ENCODE assay signal across 11 mouse cellular contexts in genomic region chr17:25416219-25416618, GRCm38 (mm10). TPM values are rescaled to one million over a fixed set of nuclear protein-coding genes. Genes with fewer than 3 reads are reported as not detected.
DNase-seq lines count a peak whose midpoint lies in the region; ATAC-seq lines count a peak whose summit lies in the region.
"Had no signal": no experiment of that assay in that cellular context is flagged by ENCODE, and none has a peak within 500 bp of the region (broad histone marks: within the 10 kb centered on the region; RNA-seq: fewer than 3 reads in every experiment).

No protein-coding gene starts in this region.

- H3K27ac ChIP-seq in lung, embryonic 16.5 days (ENCODE audit: low read length) = peak overlapping the region; percentile 71
- H3K27ac ChIP-seq in intestine, embryonic 16.5 days (ENCODE audit: low read length) = peak overlapping the region; percentile 58
- peak overlapping the region; percentile 51; the same call in 1 of the 2 replicates for H3K27ac ChIP-seq in neural tube, embryonic 15.5 days (replicated peaks)

- H3K4me1 ChIP-seq in lung, embryonic 16.5 days (replicated peaks; ENCODE audit: control insufficient read depth, insufficient read depth, low read length) = peaks cover 29% of the 10 kb centered on the region
- peaks cover 27% of the 10 kb centered on the region for H3K4me1 ChIP-seq in intestine, embryonic 16.5 days (ENCODE audit: control insufficient read depth, insufficient read depth, low read length)
- H3K4me1 ChIP-seq in neural tube, embryonic 15.5 days = peaks cover 70% of the 10 kb centered on the region

- H3K9ac ChIP-seq in lung, embryonic 16.5 days (ENCODE audit: low read length) = no peak overlapping the region
- H3K9ac ChIP-seq in intestine, embryonic 16.5 days (ENCODE audit: low read depth, low read length) = 0 out of 2 replicates have a peak overlapping the region, but pooled peaks have one; percentile 7
- H3K9ac ChIP-seq in neural tube, embryonic 15.5 days (replicated peaks) = no peak overlapping the region

- WGBS in lung, embryonic 16.5 days = 15% methylated on average over 3 of the region's 3 CpGs
- WGBS in intestine, embryonic 16.5 days = 13% methylated on average over 3 of the region's 3 CpGs
- 27% methylated on average over 3 of the region's 3 CpGs for WGBS in neural tube, embryonic 15.5 days

- peak; percentile 78 for ATAC-seq in lung, embryonic 16.5 days (ENCODE audit: low read depth)
- peak; percentile 10; the same call in 1 of the 2 replicates for ATAC-seq in intestine, embryonic 16.5 days
- no peak for ATAC-seq in neural tube, embryonic 15.5 days (ENCODE audit: low FRiP score)

- H3K27me3 ChIP-seq in lung, embryonic 16.5 days (ENCODE audit: control insufficient read depth, insufficient read depth, low read depth, low read length) = no peaks in the 10 kb centered on the region
- H3K27me3 ChIP-seq in intestine, embryonic 16.5 days (replicated peaks; ENCODE audit: control insufficient read depth, insufficient read depth, low read length) = no peaks in the 10 kb centered on the region
- H3K27me3 ChIP-seq in neural tube, embryonic 15.5 days (replicated peaks) = no peaks in the 10 kb centered on the region

- peak; percentile 63 for DNase-seq in adrenal gland, postnatal 10 days
- no peak for DNase-seq in adrenal gland, postnatal 4 days (ENCODE audit: low spot score in 2 of 2)
- no peak for DNase-seq in lung, postnatal 36 days
- DNase-seq in c-Kit-positive CD71-positive TER-119-positive erythroid progenitor cells, embryonic 14.5 days (ENCODE audit: low spot score) = no peak
- no peak for DNase-seq in left cerebral cortex, adult 18-20 months (ENCODE audit: low spot score in 2 of 2)

- H3K4me2 ChIP-seq in lung, embryonic 16.5 days (ENCODE audit: low read depth, low read length) = no peak overlapping the region
- no peak overlapping the region for H3K4me2 ChIP-seq in intestine, embryonic 16.5 days (ENCODE audit: low read depth, low read length)
- H3K4me2 ChIP-seq in neural tube, embryonic 15.5 days = no peak overlapping the region

- no peaks in the 10 kb centered on the region for H3K36me3 ChIP-seq in lung, embryonic 16.5 days (ENCODE audit: control insufficient read depth, insufficient read depth, low read length)
- no peaks in the 10 kb centered on the region for H3K36me3 ChIP-seq in intestine, embryonic 16.5 days (ENCODE audit: control insufficient read depth, insufficient read depth, low read length)
- H3K36me3 ChIP-seq in neural tube, embryonic 15.5 days = no peaks in the 10 kb centered on the region

- H3K4me3 ChIP-seq in lung, embryonic 16.5 days (ENCODE audit: low read length) = no peak overlapping the region
- no peak overlapping the region for H3K4me3 ChIP-seq in intestine, embryonic 16.5 days (ENCODE audit: low read length)
- no peak overlapping the region for H3K4me3 ChIP-seq in neural tube, embryonic 15.5 days (replicated peaks)

- H3K9me3 ChIP-seq in lung, embryonic 16.5 days (ENCODE audit: control insufficient read depth, low read length) = no peaks in the 10 kb centered on the region
- no peaks in the 10 kb centered on the region for H3K9me3 ChIP-seq in intestine, embryonic 16.5 days (ENCODE audit: control insufficient read depth, low read length)
- H3K9me3 ChIP-seq in neural tube, embryonic 15.5 days (replicated peaks) = no peaks in the 10 kb centered on the region

RNA-seq across cellular contexts. Expression of gene Cacna1h, which starts 17.4 kb away (rescaled TPM):
- 10 to 100 TPM; 23.5 to 46.0 TPM for total RNA-seq in adrenal gland, postnatal 10 days (2021)
- total RNA-seq in adrenal gland, postnatal 4 days (2021) = 10 to 100 TPM; 64.1 to 65.3 TPM
- polyA plus RNA-seq in lung, embryonic 16.5 days (2015; fragmentation: Nextera tagmentation; extraction: Ambion mirVana) = 1.5 and 2.0 TPM in 2 replicates
- polyA plus RNA-seq in intestine, embryonic 16.5 days (2015; fragmentation: Nextera tagmentation; extraction: Ambion mirVana) = 2.2 and 3.0 TPM in 2 replicates
- polyA plus RNA-seq in neural tube, embryonic 15.5 days (2015; fragmentation: Nextera tagmentation; extraction: Ambion mirVana) = 10.1 and 10.9 TPM in 2 replicates
- 10 to 100 TPM; 39.6 to 43.7 TPM for total RNA-seq in left cerebral cortex, adult 18-20 months (2021)

RNA-seq across cellular contexts. Expression of gene Tekt4, which starts 38.2 kb away (rescaled TPM):
- not detected for total RNA-seq in adrenal gland, postnatal 10 days (2021)
- total RNA-seq in adrenal gland, postnatal 4 days (2021) = not detected
- polyA plus RNA-seq in lung, embryonic 16.5 days (2015; fragmentation: Nextera tagmentation; extraction: Ambion mirVana) = 5.8 and 7.4 TPM in 2 replicates
- not detected in 2 replicates for polyA plus RNA-seq in intestine, embryonic 16.5 days (2015; fragmentation: Nextera tagmentation; extraction: Ambion mirVana)
- 0.67 and 0.84 TPM in 2 replicates for polyA plus RNA-seq in neural tube, embryonic 15.5 days (2015; fragmentation: Nextera tagmentation; extraction: Ambion mirVana)
- total RNA-seq in left cerebral cortex, adult 18-20 months (2021) = 1 to 10 TPM in 1 of 2 experiments, under 1 TPM in 1; 0.49 to 1.2 TPM
- polyA plus RNA-seq: large intestine, adult 2 months had no signal

RNA-seq across cellular contexts. Expression of gene Tpsg1, which starts 47.1 kb away (rescaled TPM):
- total RNA-seq in adrenal gland, postnatal 10 days (2021) = not detected
- under 1 TPM in 1 of 2 experiments, not detected in 1; 0.56 TPM for total RNA-seq in adrenal gland, postnatal 4 days (2021)
- polyA plus RNA-seq in lung, embryonic 16.5 days (2015; fragmentation: Nextera tagmentation; extraction: Ambion mirVana) = 0.31 and 0.43 TPM in 2 replicates
- 26.3 and 28.6 TPM in 2 replicates for polyA plus RNA-seq in intestine, embryonic 16.5 days (2015; fragmentation: Nextera tagmentation; extraction: Ambion mirVana)
- polyA plus RNA-seq in neural tube, embryonic 15.5 days (2015; fragmentation: Nextera tagmentation; extraction: Ambion mirVana) = 0.34 and 0.74 TPM in 2 replicates
- not detected for total RNA-seq in left cerebral cortex, adult 18-20 months (2021)
- polyA plus RNA-seq: cortical plate, adult 2 months; testis, adult 2 months had no signal

RNA-seq across cellular contexts. Expression of gene Tpsb2, which starts 50.1 kb away (rescaled TPM):
- total RNA-seq in adrenal gland, postnatal 10 days (2021) = 10 to 100 TPM in 1 of 2 experiments, 1 to 10 TPM in 1; 9.8 to 11.1 TPM
- 10 to 100 TPM; 10.3 to 19.6 TPM for total RNA-seq in adrenal gland, postnatal 4 days (2021)
- 6.1 and 11.1 TPM in 2 replicates for polyA plus RNA-seq in lung, embryonic 16.5 days (2015; fragmentation: Nextera tagmentation; extraction: Ambion mirVana)
- polyA plus RNA-seq in intestine, embryonic 16.5 days (2015; fragmentation: Nextera tagmentation; extraction: Ambion mirVana) = 3.7 and 4.5 TPM in 2 replicates
- polyA plus RNA-seq in neural tube, embryonic 15.5 days (2015; fragmentation: Nextera tagmentation; extraction: Ambion mirVana) = 1.2 and 1.8 TPM in 2 replicates
- total RNA-seq in left cerebral cortex, adult 18-20 months (2021) = not detected
